20 mouse cellular contexts compared by ENCODE assay signal in genomic region chr3:138651361-138652205, GRCm38 (mm10).
DNase-seq lines count a peak whose midpoint lies in the region; ATAC-seq and TF ChIP-seq lines count a peak whose summit lies in the region.
"Had no signal": no experiment of that assay in that cellular context is flagged by ENCODE, and none has a peak within 500 bp of the region (broad histone marks: within the 10 kb centered on the region; RNA-seq: fewer than 3 reads in every experiment).

No protein-coding gene starts in this region.

- H3K27me3 ChIP-seq in MEL (ENCODE audit: control insufficient read depth in 1 of 2, insufficient read depth in 2 of 2, low read length in 2 of 2), result no peaks in the 10 kb centered on the region
- H3K27me3 ChIP-seq in liver, embryonic 11.5 days (replicated peaks; ENCODE audit: control insufficient read depth, insufficient read depth, low read length), result no peaks in the 10 kb centered on the region
- H3K27me3 ChIP-seq: intestine, embryonic 15.5 days; midbrain, embryonic 13.5 days had no signal

- peak; percentile 90 to 93 for TF ChIP-seq EP300 in MEL (IDR thresholded peaks at IDR 0.05; ENCODE audit: low read depth in 1 of 2, low read length in 2 of 2)

- peak; percentile 23 for DNase-seq in ES-CJ7 (ENCODE audit: low read depth, low spot score)
- peak; percentile 84 for DNase-seq in MEL (ENCODE audit: low read depth, low spot score)
- DNase-seq in liver, embryonic 11.5 days (ENCODE audit: low spot score), result no peak
- DNase-seq in kidney, postnatal 14 days, result no peak
- DNase-seq in kidney, postnatal 25 days, result no peak
- DNase-seq in lung, postnatal 36 days, result no peak
- DNase-seq: adrenal gland, postnatal 36 days; cerebellum, adult 11 months; cerebellum, postnatal 10 days; heart, postnatal 10 days; kidney, adult 9 months; kidney, postnatal 4 days; thymus, postnatal 14 days had no signal

- no peak overlapping the region for H3K4me3 ChIP-seq in MEL (ENCODE audit: control insufficient read depth in 1 of 2, insufficient read depth in 1 of 2, low read depth in 2 of 2, low read length in 2 of 2)
- no peak overlapping the region for H3K4me3 ChIP-seq in liver, embryonic 11.5 days (ENCODE audit: low read depth, low read length)
- H3K4me3 ChIP-seq: hindbrain, embryonic 10.5 days; intestine, embryonic 15.5 days; midbrain, embryonic 13.5 days had no signal

- H3K9ac ChIP-seq in MEL (ENCODE audit: control insufficient read depth, low read depth, low read length, poor library complexity, severe bottlenecking), result no peak overlapping the region
- H3K9ac ChIP-seq in liver, embryonic 11.5 days (ENCODE audit: low read depth, low read length), result no peak overlapping the region
- H3K9ac ChIP-seq: intestine, embryonic 15.5 days; midbrain, embryonic 13.5 days had no signal

- no peaks in the 10 kb centered on the region for H3K9me3 ChIP-seq in MEL (replicated peaks; ENCODE audit: insufficient read depth, low read length)
- H3K9me3 ChIP-seq in liver, embryonic 11.5 days (ENCODE audit: control insufficient read depth, low read length), result peaks cover 2% of the 10 kb centered on the region; the same call in 1 of the 2 replicates
- H3K9me3 ChIP-seq: intestine, embryonic 15.5 days; midbrain, embryonic 13.5 days had no signal

- no peaks in the 10 kb centered on the region for H3K79me2 ChIP-seq in MEL (ENCODE audit: control insufficient read depth, insufficient read depth, low read length, poor library complexity)

- ATAC-seq in liver, embryonic 11.5 days (replicated peaks; ENCODE audit: low FRiP score), result peak; percentile 82
- ATAC-seq in megakaryocyte progenitor cell, adult 5-6 weeks (replicated peaks; ENCODE audit: poor library complexity), result peak; percentile 48
- ATAC-seq: forebrain, embryonic 14.5 days; hindbrain, embryonic 16.5 days; intestine, embryonic 15.5 days; midbrain, embryonic 13.5 days had no signal

- H3K4me1 ChIP-seq in MEL (ENCODE audit: control insufficient read depth in 1 of 2, insufficient read depth in 2 of 2, low read length in 2 of 2), result peaks cover 10 to 17% of the 10 kb centered on the region in 2 experiments
- H3K4me1 ChIP-seq in liver, embryonic 11.5 days (replicated peaks; ENCODE audit: control insufficient read depth, insufficient read depth, low read length), result no peaks in the 10 kb centered on the region
- H3K4me1 ChIP-seq: hindbrain, embryonic 10.5 days; intestine, embryonic 15.5 days had no signal

- TF ChIP-seq CTCF in MEL (IDR thresholded peaks at IDR 0.05 in 2 of 3, conservative IDR thresholded peaks at IDR 0.05 in 1 of 3; ENCODE audit: control insufficient read depth in 1 of 3, insufficient read depth in 1 of 3, low read depth in 2 of 3, low read length in 3 of 3, poor library complexity in 1 of 3, severe bottlenecking in 1 of 3), result no peak

- no peak for TF ChIP-seq RAD21 in MEL (IDR thresholded peaks at IDR 0.05; ENCODE audit: low read depth, low read length)

- no peak overlapping the region for H3K4me2 ChIP-seq in liver, embryonic 11.5 days
- H3K4me2 ChIP-seq: heart, embryonic 11.5 days; intestine, embryonic 15.5 days; midbrain, embryonic 13.5 days had no signal

- H3K36me3 ChIP-seq in MEL (ENCODE audit: control insufficient read depth in 1 of 2, insufficient read depth in 2 of 2, low read length in 2 of 2), result peaks cover 0 to 14% of the 10 kb centered on the region in 2 experiments; a peak in 2 of 4 replicates
- no peaks in the 10 kb centered on the region for H3K36me3 ChIP-seq in liver, embryonic 11.5 days (ENCODE audit: control insufficient read depth, insufficient read depth, low read length)
- H3K36me3 ChIP-seq: hindbrain, embryonic 10.5 days; intestine, embryonic 15.5 days; midbrain, embryonic 13.5 days had no signal

- TF ChIP-seq POLR2A in MEL (IDR thresholded peaks at IDR 0.05; ENCODE audit: control insufficient read depth in 1 of 2, insufficient read depth in 1 of 2, low read depth in 1 of 2, low read length in 2 of 2, poor library complexity in 1 of 2), result no peak

- 77% methylated on average over 12 of the region's 12 CpGs for WGBS in liver, embryonic 11.5 days

- peak overlapping the region; percentile 70 for H3K27ac ChIP-seq in MEL (ENCODE audit: control insufficient read depth, low read depth, low read length)
- H3K27ac ChIP-seq in liver, embryonic 11.5 days (ENCODE audit: low read depth, low read length), result no peak overlapping the region
- H3K27ac ChIP-seq: hindbrain, embryonic 10.5 days; intestine, embryonic 15.5 days; midbrain, embryonic 13.5 days had no signal

TF ChIP-seq in MEL, 35 proteins besides CTCF, POLR2A, EP300 and RAD21:
- TF ChIP-seq JUND (IDR thresholded peaks at IDR 0.05; ENCODE audit: low read depth, low read length) (peak; percentile 65; the same call in 1 of the 2 replicates), USF1 (IDR thresholded peaks at IDR 0.05; ENCODE audit: low read depth, low read length) (peak; percentile 59; the same call in 1 of the 2 replicates), RCOR1 (IDR thresholded peaks at IDR 0.05; ENCODE audit: low read depth, low read length) (peak; percentile 71), SIN3A (IDR thresholded peaks at IDR 0.05; ENCODE audit: low read length) (peak; percentile 59), MEF2A (IDR thresholded peaks at IDR 0.05; ENCODE audit: extremely low read depth, insufficient replicate concordance, low read depth, low read length, poor library complexity, severe bottlenecking) (no peak), ZC3H11A (IDR thresholded peaks at IDR 0.05; ENCODE audit: low read depth, low read length) (no peak), BHLHE40 (IDR thresholded peaks at IDR 0.05; ENCODE audit: borderline replicate concordance, low read depth, low read length) (no peak), POLR2AphosphoS2 (IDR thresholded peaks at IDR 0.05; ENCODE audit: low read length) (no peak), ETS1 (IDR thresholded peaks at IDR 0.05; ENCODE audit: low read depth, low read length) (peak; percentile 75), GATA1 (IDR thresholded peaks at IDR 0.05; ENCODE audit: low read depth, low read length) (peak; percentile 81; the same call in 1 of the 2 replicates), MAX (IDR thresholded peaks at IDR 0.05; ENCODE audit: low read length) (0 out of 2 replicates have a peak, but pooled peaks have one; percentile 42), MYB (IDR thresholded peaks at IDR 0.05; ENCODE audit: low read depth, low read length) (0 out of 2 replicates have a peak, but pooled peaks have one; percentile 43), UBTF (IDR thresholded peaks at IDR 0.05; ENCODE audit: borderline replicate concordance, insufficient read depth, low read depth, low read length) (no peak), HCFC1 (IDR thresholded peaks at IDR 0.05; ENCODE audit: low read depth, low read length) (no peak), MAZ (IDR thresholded peaks at IDR 0.05; ENCODE audit: low read depth, low read length) (peak; percentile 84), KAT2A (conservative IDR thresholded peaks at IDR 0.05; ENCODE audit: low read depth, low read length) (0 out of 2 replicates have a peak, but pooled peaks have one; percentile 31), E2F4 (IDR thresholded peaks at IDR 0.05; ENCODE audit: borderline replicate concordance, low read depth, low read length) (no peak), POLR2AphosphoS5 (IDR thresholded peaks at IDR 0.05; ENCODE audit: borderline replicate concordance, low read depth, low read length) (no peak), TCF12 (IDR thresholded peaks at IDR 0.05; ENCODE audit: low read depth, low read length) (peak; percentile 96), TAL1 (IDR thresholded peaks at IDR 0.05; ENCODE audit: low read length) (peak; percentile 72), GABPA (IDR thresholded peaks at IDR 0.05; ENCODE audit: low read depth, low read length) (no peak)

Comparison
In these comparisons a context has a peak if more than half of its experiments do, and no peak if none do; other contexts are left out.
1. DNase-seq: peak in ES-CJ7 (single experiment) and MEL (single experiment); none in liver, embryonic 11.5 days (single experiment), kidney, postnatal 14 days (single experiment), kidney, postnatal 25 days (0 of 2) and lung, postnatal 36 days (single experiment).